9 mouse cellular contexts compared by ENCODE assay signal in genomic region chr2:69790722-69791121, GRCm38 (mm10). TPM values are rescaled to one million over a fixed set of nuclear protein-coding genes. Genes with fewer than 3 reads are reported as not detected.
A peak's percentile ranks its signal among the peaks of the same experiment; 100 is the strongest.
DNase-seq lines count a peak whose midpoint lies in the region; ATAC-seq and TF ChIP-seq lines count a peak whose summit lies in the region.
"Had no signal": no experiment of that assay in that cellular context is flagged by ENCODE, and none has a peak within 500 bp of the region (broad histone marks: within the 10 kb centered on the region; RNA-seq: fewer than 3 reads in every experiment).

No protein-coding gene starts in this region.

- 72% methylated on average over 4 of the region's 4 CpGs for WGBS in heart, embryonic 16.5 days
- 81% methylated on average over 4 of the region's 4 CpGs for WGBS in hindbrain, embryonic 14.5 days
- 80% methylated on average over 4 of the region's 4 CpGs for WGBS in midbrain, embryonic 13.5 days

- no peak for DNase-seq in heart, postnatal 10 days
- DNase-seq in hindbrain, embryonic 14.5 days (ENCODE audit: low spot score) = no peak
- DNase-seq in gastrocnemius, adult 8-10 months (ENCODE audit: low spot score in 2 of 2) = no peak
- DNase-seq in spleen, adult 18-20 months = no peak
- no peak for DNase-seq in adrenal gland, postnatal 36 days

- H3K36me3 ChIP-seq in heart, embryonic 16.5 days (ENCODE audit: control insufficient read depth, insufficient read depth) = peaks cover 16% of the 10 kb centered on the region
- H3K36me3 ChIP-seq in hindbrain, embryonic 14.5 days (replicated peaks; ENCODE audit: control insufficient read depth, insufficient read depth) = peaks cover 37% of the 10 kb centered on the region
- peaks cover 42% of the 10 kb centered on the region for H3K36me3 ChIP-seq in midbrain, embryonic 13.5 days

- TF ChIP-seq POLR2A in cortical plate, adult 2 months (IDR thresholded peaks at IDR 0.05; ENCODE audit: extremely low read depth, insufficient read depth, low read length) = no peak

- no peaks in the 10 kb centered on the region for H3K9me3 ChIP-seq in heart, embryonic 16.5 days (replicated peaks; ENCODE audit: control insufficient read depth, low read length)
- no peaks in the 10 kb centered on the region for H3K9me3 ChIP-seq in hindbrain, embryonic 14.5 days (ENCODE audit: control insufficient read depth, low read length)
- H3K9me3 ChIP-seq in midbrain, embryonic 13.5 days = no peaks in the 10 kb centered on the region

- peaks cover 9% of the 10 kb centered on the region; the same call in 1 of the 2 replicates for H3K4me1 ChIP-seq in heart, embryonic 16.5 days (ENCODE audit: control insufficient read depth, insufficient read depth, low read length)
- no peaks in the 10 kb centered on the region; the same call in 1 of the 2 replicates for H3K4me1 ChIP-seq in cortical plate, adult 2 months (ENCODE audit: control insufficient read depth, insufficient read depth, low read length)
- 0 out of 2 replicates have a peak, but pooled peaks cover 9% of the 10 kb centered on the region for H3K4me1 ChIP-seq in hindbrain, embryonic 14.5 days (replicated peaks; ENCODE audit: control insufficient read depth, insufficient read depth, low read length)
- peaks cover 20% of the 10 kb centered on the region for H3K4me1 ChIP-seq in midbrain, embryonic 13.5 days (replicated peaks)

- TF ChIP-seq CTCF in cortical plate, adult 2 months (IDR thresholded peaks at IDR 0.05; ENCODE audit: extremely low read depth, insufficient read depth, low read length) = no peak

- intact Hi-C loops in heart, postnatal 10 days (cut with DNase I) = loop anchor here (5.0 kb wide), 1 partner anchor 153 kb away; no protein-coding TSS in a partner anchor

- no peak overlapping the region for H3K27ac ChIP-seq in heart, embryonic 16.5 days (ENCODE audit: low read length)
- no peak overlapping the region for H3K27ac ChIP-seq in cortical plate, adult 2 months (ENCODE audit: insufficient read depth, low read length)
- H3K27ac ChIP-seq in hindbrain, embryonic 14.5 days = no peak overlapping the region
- H3K27ac ChIP-seq in midbrain, embryonic 13.5 days = no peak overlapping the region

- H3K9ac ChIP-seq in heart, embryonic 16.5 days (ENCODE audit: low read length) = no peak overlapping the region
- H3K9ac ChIP-seq in hindbrain, embryonic 14.5 days = no peak overlapping the region
- H3K9ac ChIP-seq in midbrain, embryonic 13.5 days (replicated peaks) = no peak overlapping the region

- no peaks in the 10 kb centered on the region for H3K27me3 ChIP-seq in heart, embryonic 16.5 days (ENCODE audit: control insufficient read depth, insufficient read depth, low read length)
- H3K27me3 ChIP-seq in hindbrain, embryonic 14.5 days (ENCODE audit: control insufficient read depth, insufficient read depth, low read length) = no peaks in the 10 kb centered on the region
- H3K27me3 ChIP-seq in midbrain, embryonic 13.5 days = no peaks in the 10 kb centered on the region

- ATAC-seq in heart, embryonic 16.5 days (replicated peaks; ENCODE audit: extremely low read depth, insufficient read depth, low FRiP score) = no peak
- ATAC-seq in hindbrain, embryonic 14.5 days (ENCODE audit: low FRiP score) = no peak
- ATAC-seq in midbrain, embryonic 13.5 days = no peak

- no peak overlapping the region for H3K4me3 ChIP-seq in heart, embryonic 16.5 days (ENCODE audit: low read length)
- H3K4me3 ChIP-seq in cortical plate, adult 2 months (ENCODE audit: insufficient read depth, low read length) = peak overlapping the region; percentile 55
- peak overlapping the region; percentile 55; the same call in 1 of the 2 replicates for H3K4me3 ChIP-seq in hindbrain, embryonic 14.5 days (replicated peaks; ENCODE audit: low read length)
- H3K4me3 ChIP-seq in midbrain, embryonic 13.5 days (replicated peaks) = peak overlapping the region; percentile 73

- H3K4me2 ChIP-seq in heart, embryonic 16.5 days (ENCODE audit: low read depth, low read length) = peak overlapping the region; percentile 98
- peak overlapping the region; percentile 70 for H3K4me2 ChIP-seq in hindbrain, embryonic 14.5 days (replicated peaks)
- H3K4me2 ChIP-seq in midbrain, embryonic 13.5 days (replicated peaks) = peak overlapping the region; percentile 89

RNA-seq across cellular contexts. Expression of gene Phospho2, which starts 1.3 kb away (rescaled TPM):
- 20.4 and 22.4 TPM in 2 replicates for polyA plus RNA-seq in heart, embryonic 16.5 days (2015; fragmentation: Nextera tagmentation; extraction: Ambion mirVana)
- total RNA-seq in heart, postnatal 10 days (2021) = 10 to 100 TPM; 16.4 to 16.9 TPM
- 25.5 and 29.9 TPM in 2 replicates for polyA plus RNA-seq in cortical plate, adult 2 months (2012; rRNA removed)
- polyA plus RNA-seq in hindbrain, embryonic 14.5 days (2014; fragmentation: Nextera tagmentation; extraction: Ambion mirVana) = 40.2 and 47.0 TPM in 2 replicates
- polyA plus RNA-seq in midbrain, embryonic 13.5 days (2015; fragmentation: Nextera tagmentation; extraction: Ambion mirVana) = 40.8 and 43.6 TPM in 2 replicates
- 10 to 100 TPM; 17.4 to 22.6 (median 20.3) TPM for total RNA-seq in gastrocnemius, adult 8-10 months (2022)
- total RNA-seq in adrenal gland, postnatal 36 days (2021) = 10 to 100 TPM; 22.9 to 26.0 TPM

RNA-seq across cellular contexts. Expression of gene Ccdc173, which starts 1.3 kb away (rescaled TPM):
- polyA plus RNA-seq in heart, embryonic 16.5 days (2015; fragmentation: Nextera tagmentation; extraction: Ambion mirVana) = 1.3 and 1.8 TPM in 2 replicates
- under 1 TPM; 0.55 to 0.67 TPM for total RNA-seq in heart, postnatal 10 days (2021)
- 3.7 TPM in 2 replicates for polyA plus RNA-seq in cortical plate, adult 2 months (2012; rRNA removed)
- 2.0 and 2.3 TPM in 2 replicates for polyA plus RNA-seq in hindbrain, embryonic 14.5 days (2014; fragmentation: Nextera tagmentation; extraction: Ambion mirVana)
- polyA plus RNA-seq in midbrain, embryonic 13.5 days (2015; fragmentation: Nextera tagmentation; extraction: Ambion mirVana) = 4.2 and 4.8 TPM in 2 replicates
- under 1 TPM; 0.27 to 0.49 (median 0.37) TPM for total RNA-seq in gastrocnemius, adult 8-10 months (2022)
- 1 to 10 TPM; 1.3 to 2.0 TPM for total RNA-seq in adrenal gland, postnatal 36 days (2021)

RNA-seq across cellular contexts. Expression of gene Klhl23, which starts 31.0 kb away (rescaled TPM):
- polyA plus RNA-seq in heart, embryonic 16.5 days (2015; fragmentation: Nextera tagmentation; extraction: Ambion mirVana) = 57.5 and 57.6 TPM in 2 replicates
- 10 to 100 TPM; 44.2 to 46.9 TPM for total RNA-seq in heart, postnatal 10 days (2021)
- polyA plus RNA-seq in cortical plate, adult 2 months (2012; rRNA removed) = 34.7 and 38.1 TPM in 2 replicates
- polyA plus RNA-seq in hindbrain, embryonic 14.5 days (2014; fragmentation: Nextera tagmentation; extraction: Ambion mirVana) = 106 and 112 TPM in 2 replicates
- polyA plus RNA-seq in midbrain, embryonic 13.5 days (2015; fragmentation: Nextera tagmentation; extraction: Ambion mirVana) = 59.8 and 60.0 TPM in 2 replicates
- total RNA-seq in gastrocnemius, adult 8-10 months (2022) = 10 to 100 TPM in 2 of 4 experiments, 1 to 10 TPM in 2; 6.8 to 14.0 (median 10.0) TPM
- total RNA-seq in adrenal gland, postnatal 36 days (2021) = 10 to 100 TPM in 1 of 2 experiments, 1 to 10 TPM in 1; 9.1 to 12.5 TPM
- total RNA-seq: neutrophil, adult 5-6 weeks had no signal
